Mouse (Mus musculus) forebrain, embryonic 11.5 days (tissue): Measurements from ENCODE around the gene Naa11. TPM values are rescaled to one million over a fixed set of nuclear protein-coding genes. Genes with fewer than 3 reads are reported as not detected.

Source experiments
- ATAC-seq: fragments of 200-750 bp; cut with Nextera tagmentation; replicated peaks from 2 replicates; pipeline ENCODE4 v1.8.0; 2017; ENCODE audit warnings: moderate TSS enrichment; ENCODE audit not compliant: low FRiP score
- DNase-seq: peaks from one replicate; pipeline ENCODE4 v3.0.0-alpha.2; 2017; ENCODE audit warnings: low spot score
- H3K27ac ChIP-seq: fragments of 300-500 bp; sonication (generic); 2 replicates; pipeline ENCODE4 v1.5.1; 2014; ENCODE audit warnings: low read depth, low read length
- H3K27me3 ChIP-seq: fragments of 300-500 bp; sonication (generic); 2 replicates; pipeline ENCODE4 v1.6.1; 2014; ENCODE audit warnings: mild to moderate bottlenecking, low read length, mixed read lengths; ENCODE audit not compliant: control insufficient read depth, insufficient read depth
- H3K36me3 ChIP-seq: fragments of 300-500 bp; sonication (generic); 2 replicates; pipeline ENCODE4 v1.6.1; 2014; ENCODE audit warnings: mild to moderate bottlenecking, low read length, moderate library complexity, mixed read lengths; ENCODE audit not compliant: control insufficient read depth, insufficient read depth
- H3K4me1 ChIP-seq: fragments of 300-500 bp; sonication (generic); replicated peaks from 2 replicates; pipeline ENCODE4 v1.6.1; 2014; ENCODE audit warnings: low read length, mixed read lengths; ENCODE audit not compliant: control insufficient read depth, insufficient read depth
- H3K4me2 ChIP-seq: fragments of 300-500 bp; sonication (generic); 2 replicates; pipeline ENCODE4 v1.6.1; 2014; ENCODE audit warnings: low read depth, mild to moderate bottlenecking, low read length, moderate library complexity, mixed read lengths; ENCODE audit not compliant: severe bottlenecking
- H3K4me3 ChIP-seq: fragments of 300-500 bp; sonication (generic); 2 replicates; pipeline ENCODE4 v1.5.1; 2014; ENCODE audit warnings: low read depth, low read length
- H3K9ac ChIP-seq: fragments of 300-500 bp; sonication (generic); 2 replicates; pipeline ENCODE4 v1.6.1; 2014; ENCODE audit warnings: low read length
- H3K9me3 ChIP-seq: fragments of 300-500 bp; sonication (generic); 2 replicates; pipeline ENCODE4 v1.6.1; 2016; ENCODE audit warnings: low read length, mixed read lengths; ENCODE audit not compliant: control insufficient read depth
- WGBS: fragments of 180-500 bp; shearing (Covaris S2); extraction: QIAGEN DNeasy Blood & Tissue Kit; methylation state at CpG from one replicate; pipeline ENCODE4 v1.1.7; 2014; 5-methylcytosine and 5-hydroxymethylcytosine counted together
- polyA plus RNA-seq: library from polyadenylated mRNA; unstranded; fragments of >200 nt; fragmentation: Nextera tagmentation; extraction: Ambion mirVana; gene quantifications from 2 replicates; pipeline ENCODE4 v1.2.1, GENCODE M21; 2014

Naa11 gene
- polyA plus RNA-seq, 1 experiment from 2014 or later: not detected

- Histone ChIP-seq H3K4me3 (no peak overlapping the region), H3K4me1 (no peaks in the 10 kb centered on the region), H3K36me3 (no peaks in the 10 kb centered on the region), H3K4me2 (no peak overlapping the region), H3K9me3 (no peaks in the 10 kb centered on the region), H3K9ac (no peak overlapping the region), H3K27me3 (no peaks in the 10 kb centered on the region), H3K27ac (no peak overlapping the region)
- ATAC-seq (no peak), DNase-seq (no peak)
These were observed 8.9 kb upstream of the Naa11 start for GRCm38 (mm10) chr5:97401042-97401441.

DNA sequence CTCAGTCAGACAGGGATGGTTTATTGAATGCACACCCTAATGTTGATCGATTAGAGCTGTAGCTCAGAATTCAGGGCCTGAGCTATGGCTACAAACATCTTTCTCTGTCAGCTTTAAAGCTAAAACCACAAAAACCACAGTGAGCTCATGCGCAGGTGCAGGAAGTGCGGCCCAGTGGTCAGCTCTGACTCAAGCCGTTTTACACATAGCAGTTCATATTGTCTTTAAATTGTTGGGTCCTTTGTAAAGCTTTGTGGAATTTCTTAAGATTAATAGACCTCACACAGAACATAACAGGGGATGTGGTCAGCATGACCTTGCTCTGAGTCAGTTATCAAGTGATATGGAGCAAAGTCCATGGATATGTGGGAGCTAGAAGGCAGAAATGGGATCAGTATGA lies 5.4 kb upstream of the Naa11 start:
- DNase-seq (no peak), ATAC-seq (no peak)
- Histone ChIP-seq H3K36me3 (no peaks in the 10 kb centered on the region), H3K4me3 (no peak overlapping the region), H3K27ac (no peak overlapping the region), H3K9ac (no peak overlapping the region), H3K4me2 (no peak overlapping the region), H3K9me3 (no peaks in the 10 kb centered on the region), H3K4me1 (no peaks in the 10 kb centered on the region), H3K27me3 (no peaks in the 10 kb centered on the region)
- 96% methylated on average over 4 of the region's 4 CpGs for WGBS

- WGBS: 86% methylated on average over 6 of the region's 6 CpGs
- Histone ChIP-seq H3K4me2 (no peak overlapping the region), H3K4me1 (no peaks in the 10 kb centered on the region), H3K9ac (no peak overlapping the region), H3K27me3 (no peaks in the 10 kb centered on the region), H3K36me3 (no peaks in the 10 kb centered on the region), H3K27ac (no peak overlapping the region), H3K4me3 (no peak overlapping the region), H3K9me3 (no peaks in the 10 kb centered on the region)
- no peak for ATAC-seq
- DNase-seq: no peak
These were observed 4.6 kb downstream of the Naa11 start for GRCm38 (mm10) chr5:97387622-97388021.

DNA sequence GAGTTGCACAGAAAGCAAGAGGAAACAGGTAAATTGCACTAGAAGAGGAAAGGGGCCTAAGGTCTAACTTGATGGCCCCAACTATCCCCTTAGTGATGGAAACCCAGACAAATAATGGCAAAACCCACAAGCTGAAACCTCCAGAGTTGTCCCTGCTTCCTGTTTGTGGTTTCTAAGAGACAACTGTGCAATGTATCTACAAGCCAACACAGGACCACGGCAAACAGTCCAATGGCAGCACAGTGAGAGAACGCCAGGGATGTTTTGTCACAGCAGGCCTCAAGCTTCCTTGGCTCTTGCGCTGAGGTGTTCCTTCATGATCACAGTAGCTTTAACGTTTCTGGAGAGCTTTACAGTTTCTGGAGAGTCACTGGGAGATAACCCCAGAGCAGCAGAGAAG lies 7.8 kb downstream of the Naa11 start:
- Histone ChIP-seq H3K4me2 (no peak overlapping the region), H3K9me3 (no peaks in the 10 kb centered on the region), H3K9ac (no peak overlapping the region), H3K4me3 (no peak overlapping the region), H3K27me3 (no peaks in the 10 kb centered on the region), H3K4me1 (no peaks in the 10 kb centered on the region), H3K36me3 (no peaks in the 10 kb centered on the region), H3K27ac (no peak overlapping the region)
- DNase-seq (no peak), ATAC-seq (no peak)
- 87% methylated on average over 4 of the region's 4 CpGs for WGBS

DNA sequence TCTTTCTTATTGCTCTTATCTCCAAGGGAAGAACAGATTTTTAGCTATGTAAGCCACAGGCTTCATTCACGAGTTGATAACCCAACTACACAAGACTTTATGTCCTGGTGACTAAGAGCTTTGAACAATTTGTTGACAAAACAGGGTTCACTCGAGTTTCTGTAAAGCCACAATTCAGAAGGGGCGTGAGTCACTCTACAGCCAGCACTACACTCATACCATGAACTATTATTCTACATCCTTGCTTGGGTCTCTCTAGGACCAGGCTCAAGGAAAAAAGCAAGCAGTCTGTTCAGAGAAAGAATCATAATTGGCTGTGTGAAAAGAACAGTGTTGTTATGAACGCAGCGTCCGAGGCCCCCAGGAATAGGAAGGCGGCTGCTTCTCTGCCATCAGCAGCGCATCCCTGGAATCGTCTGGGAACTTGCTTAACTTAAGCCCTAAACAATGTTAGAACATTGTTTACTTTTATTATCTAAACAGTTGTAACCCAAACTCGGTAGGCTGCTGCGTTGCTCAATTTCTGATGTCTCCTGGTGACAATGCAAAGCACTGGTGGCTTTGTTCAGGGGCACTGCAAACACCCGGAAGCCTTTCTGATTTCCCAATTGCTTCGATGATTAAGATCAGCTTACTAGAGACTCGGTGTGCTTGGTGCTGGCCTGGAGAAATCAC lies 9.5 kb downstream of the Naa11 start:
- Histone ChIP-seq H3K36me3 (no peaks in the 10 kb centered on the region), H3K27me3 (no peaks in the 10 kb centered on the region), H3K4me2 (no peak overlapping the region), H3K9me3 (no peaks in the 10 kb centered on the region), H3K4me3 (no peak overlapping the region), H3K4me1 (no peaks in the 10 kb centered on the region), H3K27ac (no peak overlapping the region), H3K9ac (no peak overlapping the region)
- DNase-seq (no peak), ATAC-seq (no peak)
- 60% methylated on average over 14 of the region's 14 CpGs for WGBS

DNA sequence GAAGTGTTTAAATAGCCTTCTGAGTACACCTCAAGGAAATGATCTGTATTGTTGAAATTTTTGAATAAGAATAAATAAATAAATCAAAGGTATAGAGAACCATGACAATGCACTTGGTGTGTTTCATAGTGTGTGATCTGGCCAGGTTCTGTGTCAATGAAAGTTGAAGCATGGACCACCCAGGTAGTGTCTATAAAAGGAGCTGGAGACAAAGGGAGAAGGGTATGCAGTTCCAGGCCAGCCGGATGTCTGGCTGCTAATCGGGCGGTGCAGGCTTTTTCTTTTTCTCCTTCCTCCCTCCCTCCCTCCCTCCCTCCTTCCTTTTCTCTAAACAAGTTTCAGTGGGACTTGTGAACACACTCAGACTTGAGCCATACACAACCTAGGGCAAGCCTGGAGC lies 12.2 kb downstream of the Naa11 start:
- no peaks in the 10 kb centered on the region for H3K27me3 ChIP-seq
- no peak overlapping the region for H3K4me3 ChIP-seq
- WGBS: 15% methylated on average over 3 of the region's 3 CpGs
- H3K9me3 ChIP-seq: no peaks in the 10 kb centered on the region
- no peak overlapping the region for H3K4me2 ChIP-seq
- no peak overlapping the region for H3K27ac ChIP-seq
- no peak for ATAC-seq
- H3K9ac ChIP-seq: no peak overlapping the region
- no peak for DNase-seq
- no peaks in the 10 kb centered on the region for H3K36me3 ChIP-seq
- no peaks in the 10 kb centered on the region for H3K4me1 ChIP-seq

DNA sequence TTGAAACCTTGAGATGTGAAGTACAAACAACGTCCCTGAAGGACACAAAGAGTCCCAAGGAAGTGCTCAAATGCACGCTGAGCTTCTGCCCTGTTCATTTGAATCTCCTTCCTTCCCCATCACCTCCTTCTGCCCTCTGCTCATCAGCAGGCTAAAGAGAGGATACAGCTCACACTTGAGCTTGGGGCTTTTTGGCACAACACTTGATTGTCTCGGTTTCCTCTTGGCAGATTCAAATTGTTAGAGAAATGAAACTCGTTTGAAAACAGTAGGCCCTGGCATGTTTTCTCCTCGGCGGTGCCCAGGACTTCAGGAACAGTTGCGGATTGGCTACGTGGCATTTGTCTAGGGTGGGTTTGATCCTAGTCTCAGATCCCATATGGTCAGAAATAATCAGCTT lies 27.4 kb downstream of the Naa11 start:
- 81% methylated on average over 8 of the region's 8 CpGs for WGBS
- no peak overlapping the region for H3K4me2 ChIP-seq
- ATAC-seq: no peak
- no peaks in the 10 kb centered on the region for H3K36me3 ChIP-seq
- H3K4me3 ChIP-seq: no peak overlapping the region
- no peaks in the 10 kb centered on the region for H3K4me1 ChIP-seq
- H3K27me3 ChIP-seq: no peaks in the 10 kb centered on the region
- H3K9ac ChIP-seq: no peak overlapping the region
- no peak overlapping the region for H3K27ac ChIP-seq
- no peaks in the 10 kb centered on the region for H3K9me3 ChIP-seq
- DNase-seq: no peak

GRCm38 (mm10) chr5:97364252-97364651 lies 27.9 kb downstream of the Naa11 start:
- Histone ChIP-seq H3K36me3 (no peaks in the 10 kb centered on the region), H3K27me3 (no peaks in the 10 kb centered on the region), H3K9me3 (no peaks in the 10 kb centered on the region), H3K27ac (no peak overlapping the region), H3K4me2 (no peak overlapping the region), H3K4me1 (no peaks in the 10 kb centered on the region), H3K4me3 (no peak overlapping the region), H3K9ac (no peak overlapping the region)
- ATAC-seq: no peak
- WGBS: 78% methylated on average over 8 of the region's 8 CpGs
- DNase-seq: no peak

DNA sequence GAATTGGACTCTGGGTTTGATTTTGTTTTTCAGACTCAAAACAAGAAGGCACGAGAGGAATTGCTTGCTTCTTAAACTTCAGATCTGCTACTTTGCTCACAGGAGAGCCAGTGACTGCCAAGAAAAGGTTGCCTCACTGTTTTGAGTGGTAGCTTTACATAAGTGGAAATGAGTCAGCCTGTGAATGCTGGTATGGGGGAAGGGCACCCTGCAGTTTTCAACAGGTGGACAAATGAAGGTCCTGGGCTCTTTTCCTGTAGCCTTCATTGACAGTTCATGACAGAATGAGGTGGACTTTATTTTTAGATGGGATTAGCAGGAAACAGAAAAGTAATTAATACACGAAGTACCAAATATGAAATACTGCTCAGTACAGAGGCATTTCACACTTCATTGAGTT lies 29.6 kb downstream of the Naa11 start:
- Histone ChIP-seq H3K4me1 (no peaks in the 10 kb centered on the region), H3K9me3 (no peaks in the 10 kb centered on the region), H3K9ac (no peak overlapping the region), H3K27me3 (no peaks in the 10 kb centered on the region), H3K4me2 (no peak overlapping the region), H3K4me3 (no peak overlapping the region), H3K27ac (no peak overlapping the region), H3K36me3 (no peaks in the 10 kb centered on the region)
- DNase-seq (no peak), ATAC-seq (0 out of 2 replicates have a peak, but pooled peaks have one; percentile 24)
- WGBS: 46% methylated on average over 2 of the region's 2 CpGs
